Mouse (Mus musculus) liver, embryonic 14.5 days (tissue): ENCODE measurements at regions not wholly inside any gene's neighbourhood (a gene's known extent, or its start where the extent isn't known, plus 50 kb on each side); places are given as distances from the start of the nearest gene placed in this dataset.

ENCODE experiments used
- CTCF ChIP-seq: IDR thresholded peaks from 2 replicates; pipeline ENCODE4 v1.5.1; 2016; ENCODE audit warnings: antibody characterized with exemption, low read depth, control low read depth
- EP300 ChIP-seq: IDR thresholded peaks from 2 replicates; pipeline ENCODE4 v1.6.1; 2016; ENCODE audit warnings: antibody characterized with exemption, low read depth

GRCm38 (mm10) chr1:185684638-185685037, 230.0 kb downstream of the Slc30a10 start:
- TF ChIP-seq CTCF (peak; percentile 77), EP300 (no peak)
